Mouse (Mus musculus) forebrain, embryonic 14.5 days (tissue): Measurements from ENCODE around the gene Capn5. TPM values are rescaled to one million over a fixed set of nuclear protein-coding genes. Genes with fewer than 3 reads are reported as not detected.

ENCODE experiments used
- ATAC-seq: fragments of 200-750 bp; cut with Nextera tagmentation; 2 replicates; pipeline ENCODE4 v1.8.0; 2017; ENCODE audit warnings: mild to moderate bottlenecking, moderate library complexity
- DNase-seq: peaks from one replicate; pipeline ENCODE4 v3.0.0-alpha.2; 2015; ENCODE audit warnings: low spot score
- H3K27ac ChIP-seq: fragments of 300-500 bp; sonication (generic); 2 replicates; pipeline ENCODE4 v1.5.1; 2014; ENCODE audit warnings: low read depth, mild to moderate bottlenecking, control low read depth, low read length, moderate library complexity
- H3K27me3 ChIP-seq: fragments of 300-500 bp; sonication (generic); replicated peaks from 2 replicates; pipeline ENCODE4 v1.6.1; 2014; ENCODE audit warnings: low read length, control low read depth, mixed read lengths; ENCODE audit not compliant: control insufficient read depth, insufficient read depth
- H3K36me3 ChIP-seq: fragments of 300-500 bp; sonication (generic); 2 replicates; pipeline ENCODE4 v1.6.1; 2014; ENCODE audit warnings: low read length, control low read depth; ENCODE audit not compliant: control insufficient read depth, insufficient read depth
- H3K4me1 ChIP-seq: fragments of 300-500 bp; sonication (generic); 2 replicates; pipeline ENCODE4 v1.6.1; 2014; ENCODE audit warnings: antibody characterized with exemption, low read length, control low read depth; ENCODE audit not compliant: control insufficient read depth, insufficient read depth
- H3K4me2 ChIP-seq: fragments of 300-500 bp; sonication (generic); 2 replicates; pipeline ENCODE4 v1.6.1; 2014; ENCODE audit warnings: mild to moderate bottlenecking, control low read depth, low read length
- H3K4me3 ChIP-seq: fragments of 300-500 bp; sonication (generic); 2 replicates; pipeline ENCODE4 v1.5.1; 2014; ENCODE audit warnings: low read depth, low read length, control low read depth
- H3K9ac ChIP-seq: fragments of 300-500 bp; sonication (generic); 2 replicates; pipeline ENCODE4 v1.6.1; 2014; ENCODE audit warnings: mild to moderate bottlenecking, low read length, control low read depth, moderate library complexity
- H3K9me3 ChIP-seq: fragments of 300-500 bp; sonication (generic); replicated peaks from 2 replicates; pipeline ENCODE4 v1.6.1; 2016; ENCODE audit warnings: low read length, control low read depth, mixed read lengths; ENCODE audit not compliant: control insufficient read depth
- WGBS: fragments of 180-500 bp; shearing (Covaris S2); extraction: QIAGEN DNeasy Blood & Tissue Kit; methylation state at CpG from one replicate; pipeline ENCODE4 v1.1.7; 2014; 5-methylcytosine and 5-hydroxymethylcytosine counted together
- polyA plus RNA-seq: library from polyadenylated mRNA; unstranded; fragments of >200 nt; fragmentation: Nextera tagmentation; extraction: Ambion mirVana; gene quantifications from 2 replicates; pipeline ENCODE4 v1.2.1, GENCODE M21; 2014

Gene Capn5
- polyA plus RNA-seq, 1 experiment from 2014 or later = 6.1 TPM

DNA sequence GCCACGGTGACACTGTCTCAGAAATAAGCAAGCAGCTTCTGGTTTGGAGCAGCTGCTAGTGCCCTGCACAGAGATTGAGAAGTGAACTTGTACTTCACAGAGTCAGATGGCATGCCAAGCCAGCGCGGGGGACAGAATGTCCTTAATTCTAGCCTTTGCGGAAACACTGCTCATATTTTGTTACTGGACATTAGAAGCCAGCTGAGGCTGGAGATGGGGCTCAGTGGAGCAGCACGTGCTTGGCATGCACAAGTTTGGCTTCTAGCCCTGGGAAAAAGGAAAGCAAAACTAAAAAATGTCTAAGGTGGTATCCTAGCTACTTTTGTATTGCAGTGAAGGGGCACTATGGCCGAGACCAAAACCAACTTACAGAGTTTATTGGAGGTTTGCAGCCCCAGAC, 7.3 kb upstream of the Capn5 start:
- no peak for ATAC-seq
- Histone ChIP-seq H3K4me3 (no peak overlapping the region), H3K27ac (peak overlapping the region; percentile 44; the same call in 1 of the 2 replicates), H3K4me2 (no peak overlapping the region), H3K9ac (no peak overlapping the region), H3K4me1 (peaks cover 11% of the 10 kb centered on the region), H3K36me3 (no peaks in the 10 kb centered on the region), H3K9me3 (no peaks in the 10 kb centered on the region), H3K27me3 (peaks cover 17% of the 10 kb centered on the region; the same call in 1 of the 2 replicates)
- WGBS = 61% methylated on average over 6 of the region's 6 CpGs
- DNase-seq = peak; percentile 48

DNA sequence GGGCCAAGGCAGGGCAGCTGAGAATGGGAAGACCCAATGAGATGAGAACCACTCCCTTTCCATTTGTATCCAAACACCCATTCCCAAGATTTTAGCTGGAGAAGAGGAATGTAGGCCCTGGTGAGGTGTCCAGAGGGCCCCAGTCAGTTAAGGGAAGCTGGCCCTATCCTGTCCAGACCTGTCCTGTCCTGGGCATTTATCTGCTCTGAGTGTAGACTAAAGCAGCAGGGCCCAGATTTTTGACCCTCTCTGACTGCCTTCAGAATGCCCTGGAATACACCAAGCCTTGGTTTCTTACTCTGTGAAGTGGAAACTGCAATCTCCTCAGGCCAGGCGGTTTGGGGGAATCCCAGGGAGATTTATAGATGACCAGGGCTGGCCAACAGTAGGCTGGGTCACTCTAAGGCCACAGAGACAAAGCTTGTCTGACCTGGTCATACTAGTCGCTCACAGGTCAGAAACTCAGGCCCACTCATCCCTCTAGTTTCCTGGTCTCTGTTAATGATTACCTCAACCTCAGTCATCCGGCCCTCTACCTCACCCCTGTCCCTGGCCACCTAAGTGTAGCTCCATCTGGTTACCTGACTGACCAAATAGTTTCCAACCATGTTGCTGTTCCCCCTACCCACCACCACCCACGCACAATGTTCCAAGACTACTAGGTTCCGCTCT, 622 bp upstream of the Capn5 start:
- no peaks in the 10 kb centered on the region for H3K9me3 ChIP-seq
- ATAC-seq (peak; percentile 24), DNase-seq (no peak)
- H3K9ac ChIP-seq = peak overlapping the region; percentile 75
- H3K27me3 ChIP-seq = peaks cover 6% of the 10 kb centered on the region; the same call in 1 of the 2 replicates
- H3K4me1 ChIP-seq = peaks cover 6% of the 10 kb centered on the region
- H3K4me2 ChIP-seq = peak overlapping the region; percentile 72
- WGBS = 94% methylated on average over 5 of the region's 5 CpGs
- no peak overlapping the region for H3K27ac ChIP-seq
- peak overlapping the region; percentile 68 for H3K4me3 ChIP-seq
- H3K36me3 ChIP-seq = no peaks in the 10 kb centered on the region

DNA sequence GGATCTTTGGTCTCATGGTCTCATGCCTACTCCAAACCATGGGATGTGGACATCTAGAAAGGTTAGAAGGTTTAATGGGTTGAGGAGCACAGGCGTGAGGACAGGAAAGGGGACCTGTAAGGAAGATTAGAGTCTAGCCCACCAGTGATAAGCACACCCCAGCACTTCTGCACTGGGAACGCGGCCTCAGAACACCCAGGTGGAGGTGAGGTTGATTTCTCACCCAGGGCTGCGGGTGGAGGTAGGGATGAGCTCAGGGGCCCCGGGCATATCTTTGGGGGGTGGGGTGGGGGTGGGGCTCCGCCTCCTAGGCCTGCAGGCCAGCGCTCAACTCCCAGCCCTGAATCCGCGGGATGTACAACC, 527 bp downstream of the Capn5 start:
- Histone ChIP-seq H3K36me3 (no peaks in the 10 kb centered on the region), H3K4me2 (peak overlapping the region; percentile 72), H3K9ac (peak overlapping the region; percentile 75), H3K27me3 (no peaks in the 10 kb centered on the region), H3K27ac (no peak overlapping the region), H3K9me3 (no peaks in the 10 kb centered on the region), H3K4me3 (peak overlapping the region; percentile 68), H3K4me1 (peaks cover 6% of the 10 kb centered on the region)
- ATAC-seq (no peak), DNase-seq (no peak)
- 9% methylated on average over 9 of the region's 9 CpGs for WGBS

DNA sequence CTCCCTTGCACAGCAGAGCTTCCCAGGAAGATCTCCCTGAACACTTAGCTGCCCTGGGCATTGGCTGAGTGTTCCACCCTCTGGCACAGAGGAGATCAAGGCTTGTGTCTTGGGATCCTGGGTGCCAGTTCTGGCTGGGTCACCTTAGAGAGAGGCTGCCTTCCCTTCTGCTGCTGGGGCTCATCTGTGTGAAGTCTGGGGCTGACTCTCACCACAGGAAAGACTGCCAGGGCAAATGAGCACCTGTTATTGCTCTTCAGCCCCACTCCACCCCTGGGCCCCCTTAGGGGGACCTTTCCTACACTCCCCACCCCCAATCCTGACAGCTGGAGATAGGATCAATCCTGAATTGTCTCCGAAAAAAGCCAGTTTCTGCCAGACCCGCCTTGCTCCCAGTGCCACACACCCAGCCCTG, 996 bp downstream of the Capn5 start:
- DNase-seq = no peak
- no peak for ATAC-seq
- Histone ChIP-seq H3K9me3 (no peaks in the 10 kb centered on the region), H3K9ac (peak overlapping the region; percentile 75), H3K27ac (no peak overlapping the region), H3K27me3 (no peaks in the 10 kb centered on the region), H3K4me3 (peak overlapping the region; percentile 68), H3K4me2 (peak overlapping the region; percentile 72), H3K4me1 (peaks cover 6% of the 10 kb centered on the region), H3K36me3 (no peaks in the 10 kb centered on the region)
- WGBS = 67% methylated on average over 2 of the region's 2 CpGs

DNA sequence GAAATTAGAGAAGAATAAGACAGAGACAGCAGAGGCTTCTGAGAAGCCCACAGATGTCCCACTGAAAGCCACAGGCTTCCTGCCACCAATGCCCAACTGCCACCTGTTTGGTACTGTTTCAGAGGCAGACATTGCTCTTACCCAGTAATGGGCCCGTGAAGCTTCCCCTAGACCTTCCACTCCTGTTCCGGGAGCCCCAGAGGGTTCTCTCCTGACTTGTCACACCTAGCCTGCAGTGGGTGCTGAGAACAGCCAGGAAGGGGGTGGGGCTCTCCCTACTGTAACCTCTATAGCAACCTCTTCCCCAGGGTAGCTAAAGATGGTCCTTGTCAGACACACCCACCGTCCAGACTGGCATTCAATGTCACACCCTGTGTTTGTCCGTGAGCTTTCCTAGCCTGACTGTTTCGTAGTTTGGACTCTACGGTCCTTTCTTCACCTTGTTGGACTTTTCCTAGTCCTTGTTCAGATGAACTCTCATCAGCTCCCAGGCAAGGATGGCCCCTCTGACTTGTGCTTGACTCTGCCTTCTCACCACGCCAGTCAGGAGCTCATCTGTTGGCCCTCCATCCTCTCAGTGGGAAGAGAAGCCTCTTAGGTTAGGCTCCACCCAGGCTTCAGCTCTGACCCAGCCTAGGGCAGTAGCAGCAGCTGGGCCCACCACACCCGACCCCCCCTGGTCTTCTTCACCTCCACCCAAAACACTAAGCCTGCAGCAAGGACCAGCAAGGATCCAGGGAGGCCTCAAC, 1.6 kb downstream of the Capn5 start:
- Histone ChIP-seq H3K36me3 (no peaks in the 10 kb centered on the region), H3K9ac (no peak overlapping the region), H3K4me1 (peaks cover 6% of the 10 kb centered on the region), H3K9me3 (no peaks in the 10 kb centered on the region), H3K4me3 (no peak overlapping the region), H3K27ac (no peak overlapping the region), H3K27me3 (no peaks in the 10 kb centered on the region), H3K4me2 (peak overlapping the region; percentile 72)
- ATAC-seq (no peak), DNase-seq (no peak)
- 77% methylated on average over 8 of the region's 8 CpGs for WGBS

DNA sequence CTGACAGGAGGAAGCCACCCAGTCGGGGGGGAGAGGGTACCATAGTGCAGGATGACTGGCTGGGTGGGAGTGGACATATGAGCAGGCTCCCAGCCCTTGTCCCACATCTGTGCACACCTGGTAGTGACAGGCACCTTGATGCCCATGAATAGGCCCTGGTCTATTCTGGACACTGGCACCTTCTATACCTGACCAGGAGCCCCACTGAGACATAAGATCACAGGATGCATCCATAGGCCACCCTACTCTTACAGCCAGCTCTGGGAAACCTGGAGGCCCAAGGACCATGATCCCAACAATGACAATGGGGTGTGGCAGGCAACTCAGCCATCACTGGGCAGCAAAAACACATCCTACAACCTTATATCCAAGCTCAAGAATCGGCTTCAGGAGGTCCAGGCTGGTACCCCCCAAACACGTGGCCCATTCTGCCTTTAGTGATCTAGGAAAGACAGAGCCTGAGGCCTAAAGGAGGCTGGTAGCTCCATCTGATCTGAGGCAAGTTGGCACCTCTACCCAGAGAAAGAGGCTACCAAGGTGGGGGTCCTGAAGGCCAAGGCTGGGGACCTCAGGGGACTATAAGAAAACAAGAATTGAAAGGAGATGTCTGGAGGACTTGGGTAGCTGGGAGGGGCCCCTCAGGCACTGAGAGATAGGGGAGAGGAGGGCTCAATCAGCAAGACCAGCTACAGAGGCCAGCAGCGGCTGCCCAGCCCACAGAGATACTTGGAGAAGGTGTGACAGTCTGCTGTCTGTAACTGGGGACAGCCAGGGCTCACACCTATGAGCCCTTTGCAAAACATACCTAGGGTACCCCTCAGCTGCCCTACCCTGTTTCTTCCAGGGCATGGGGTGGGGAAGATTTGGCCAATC, 3.0 kb downstream of the Capn5 start:
- Histone ChIP-seq H3K4me2 (no peak overlapping the region), H3K4me3 (no peak overlapping the region), H3K36me3 (no peaks in the 10 kb centered on the region), H3K27ac (no peak overlapping the region), H3K9ac (no peak overlapping the region), H3K4me1 (peaks cover 6% of the 10 kb centered on the region), H3K9me3 (no peaks in the 10 kb centered on the region), H3K27me3 (no peaks in the 10 kb centered on the region)
- WGBS = 78% methylated on average over 4 of the region's 4 CpGs
- DNase-seq = no peak
- ATAC-seq = no peak

DNA sequence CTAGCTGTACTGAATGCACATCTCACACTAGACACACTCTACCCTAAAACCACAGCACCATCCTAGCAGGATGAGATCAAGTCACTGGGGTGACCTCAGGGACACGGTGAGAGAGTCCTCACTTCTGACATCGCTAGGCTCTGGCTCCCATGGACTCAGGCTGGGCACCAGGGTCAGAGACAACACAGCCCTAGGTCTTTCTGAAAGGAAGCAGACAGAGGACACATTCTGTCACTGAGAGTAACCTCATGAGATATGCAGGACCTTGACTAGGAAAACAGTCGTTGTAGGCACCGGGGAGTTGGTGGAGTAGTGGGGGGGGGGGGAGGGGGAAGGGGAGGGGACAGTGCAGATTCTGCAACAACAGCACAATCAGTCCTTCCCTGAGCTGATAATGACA, 4.7 kb downstream of the Capn5 start:
- Histone ChIP-seq H3K27me3 (no peaks in the 10 kb centered on the region), H3K9me3 (no peaks in the 10 kb centered on the region), H3K36me3 (no peaks in the 10 kb centered on the region), H3K4me3 (no peak overlapping the region), H3K4me2 (no peak overlapping the region), H3K9ac (no peak overlapping the region), H3K4me1 (peaks cover 6% of the 10 kb centered on the region), H3K27ac (no peak overlapping the region)
- 70% methylated on average over 4 of the region's 4 CpGs for WGBS
- DNase-seq (no peak), ATAC-seq (no peak)

DNA sequence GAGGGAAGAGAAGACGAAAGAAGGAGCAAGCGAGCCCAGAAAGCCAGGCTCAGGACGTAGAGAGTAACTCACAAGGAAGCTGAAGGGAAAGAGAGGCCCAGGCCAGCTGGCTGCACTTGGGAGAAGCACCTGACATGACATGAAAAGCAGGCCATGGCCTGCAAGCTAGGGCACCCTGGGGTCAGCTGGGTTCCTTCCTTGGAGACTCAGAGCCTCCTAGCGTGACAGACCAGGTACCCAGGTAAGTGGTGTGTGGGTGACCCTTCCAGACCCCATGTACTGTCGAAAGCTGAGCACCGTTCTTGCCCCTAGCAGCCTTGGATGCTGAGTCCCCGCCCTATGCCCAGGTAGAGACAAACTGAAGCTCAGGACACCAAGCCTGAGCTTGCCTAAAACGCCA, 5.4 kb downstream of the Capn5 start:
- ATAC-seq (no peak), DNase-seq (no peak)
- WGBS = 84% methylated on average over 8 of the region's 8 CpGs
- Histone ChIP-seq H3K36me3 (no peaks in the 10 kb centered on the region), H3K27ac (no peak overlapping the region), H3K27me3 (no peaks in the 10 kb centered on the region), H3K9ac (no peak overlapping the region), H3K9me3 (no peaks in the 10 kb centered on the region), H3K4me2 (no peak overlapping the region), H3K4me1 (peaks cover 6% of the 10 kb centered on the region), H3K4me3 (no peak overlapping the region)
